Mouse (Mus musculus): ENCODE results near the gene Enpp6. TPM values are rescaled to one million over a fixed set of nuclear protein-coding genes. Genes with fewer than 3 reads are reported as not detected.

Gene Enpp6
- polyA plus RNA-seq, 1 experiment from 2014 or later = 0.29 TPM

- Histone ChIP-seq H3K27me3 (ENCODE audit: insufficient read depth, low read length) (no peaks in the 10 kb centered on the region), H3K27ac (ENCODE audit: low read depth) (no peak overlapping the region), H3K4me2 (no peak overlapping the region), H3K4me3 (ENCODE audit: low read depth, low read length) (no peak overlapping the region), H3K36me3 (ENCODE audit: insufficient read depth) (no peaks in the 10 kb centered on the region), H3K9me3 (ENCODE audit: low read depth, low read length) (peaks cover 9% of the 10 kb centered on the region; the same call in 1 of the 2 replicates), H3K4me1 (ENCODE audit: insufficient read depth) (no peaks in the 10 kb centered on the region; the same call in 1 of the 2 replicates), H3K9ac (no peak overlapping the region)
- 70% methylated on average over 4 of the region's 4 CpGs for WGBS
- no peak for TF ChIP-seq CTCF (IDR thresholded peaks at IDR 0.05; ENCODE audit: low read depth)
- ATAC-seq (ENCODE audit: insufficient read depth) = no peak
- no peak for DNase-seq
These were observed 59.7 kb downstream of the Enpp6 start for GRCm38 (mm10) chr8:47046340-47046739.

- no peak overlapping the region for H3K4me2 ChIP-seq
- H3K9me3 ChIP-seq (ENCODE audit: low read depth, low read length) = peaks cover 9% of the 10 kb centered on the region; the same call in 1 of the 2 replicates
- WGBS = 94% methylated on average over 2 of the region's 2 CpGs
- H3K27ac ChIP-seq (ENCODE audit: low read depth) = no peak overlapping the region
- H3K4me1 ChIP-seq (ENCODE audit: insufficient read depth) = no peaks in the 10 kb centered on the region; the same call in 1 of the 2 replicates
- H3K4me3 ChIP-seq (ENCODE audit: low read depth, low read length) = no peak overlapping the region
- DNase-seq (no peak), ATAC-seq (ENCODE audit: insufficient read depth) (no peak)
- no peak overlapping the region for H3K9ac ChIP-seq
- no peak for TF ChIP-seq CTCF (IDR thresholded peaks at IDR 0.05; ENCODE audit: low read depth)
- H3K36me3 ChIP-seq (ENCODE audit: insufficient read depth) = no peaks in the 10 kb centered on the region
- H3K27me3 ChIP-seq (ENCODE audit: insufficient read depth, low read length) = no peaks in the 10 kb centered on the region
These were observed 60.5 kb downstream of the Enpp6 start for GRCm38 (mm10) chr8:47047146-47047545.

GRCm38 (mm10) chr8:47048584-47048983 is 61.9 kb downstream of the Enpp6 start:
- Histone ChIP-seq H3K4me2 (no peak overlapping the region), H3K4me3 (ENCODE audit: low read depth, low read length) (no peak overlapping the region), H3K4me1 (ENCODE audit: insufficient read depth) (no peaks in the 10 kb centered on the region; the same call in 1 of the 2 replicates), H3K36me3 (ENCODE audit: insufficient read depth) (no peaks in the 10 kb centered on the region), H3K27ac (ENCODE audit: low read depth) (no peak overlapping the region), H3K9me3 (ENCODE audit: low read depth, low read length) (peaks cover 6% of the 10 kb centered on the region; the same call in 1 of the 2 replicates), H3K9ac (no peak overlapping the region), H3K27me3 (ENCODE audit: insufficient read depth, low read length) (no peaks in the 10 kb centered on the region)
- peak; percentile 62 for DNase-seq
- ATAC-seq (ENCODE audit: insufficient read depth) = peak; percentile 6; the same call in 1 of the 2 replicates
- WGBS = 57% methylated on average over 10 of the region's 10 CpGs
- no peak for TF ChIP-seq CTCF (IDR thresholded peaks at IDR 0.05; ENCODE audit: low read depth)

GRCm38 (mm10) chr8:47052643-47053042 is 66.0 kb downstream of the Enpp6 start:
- no peaks in the 10 kb centered on the region for H3K36me3 ChIP-seq (ENCODE audit: insufficient read depth)
- WGBS = 34% methylated on average over 3 of the region's 3 CpGs
- DNase-seq (peak; percentile 40), ATAC-seq (ENCODE audit: insufficient read depth) (peak; percentile 35; the same call in 1 of the 2 replicates)
- TF ChIP-seq CTCF (IDR thresholded peaks at IDR 0.05; ENCODE audit: low read depth) = no peak
- H3K27ac ChIP-seq (ENCODE audit: low read depth) = no peak overlapping the region
- H3K9me3 ChIP-seq (ENCODE audit: low read depth, low read length) = no peaks in the 10 kb centered on the region
- no peak overlapping the region for H3K9ac ChIP-seq
- H3K4me1 ChIP-seq (ENCODE audit: insufficient read depth) = no peaks in the 10 kb centered on the region; the same call in 1 of the 2 replicates
- H3K4me2 ChIP-seq = no peak overlapping the region
- no peaks in the 10 kb centered on the region for H3K27me3 ChIP-seq (ENCODE audit: insufficient read depth, low read length)
- no peak overlapping the region for H3K4me3 ChIP-seq (ENCODE audit: low read depth, low read length)

- Histone ChIP-seq H3K27me3 (ENCODE audit: insufficient read depth, low read length) (no peaks in the 10 kb centered on the region), H3K4me3 (ENCODE audit: low read depth, low read length) (no peak overlapping the region), H3K9me3 (ENCODE audit: low read depth, low read length) (no peaks in the 10 kb centered on the region), H3K36me3 (ENCODE audit: insufficient read depth) (no peaks in the 10 kb centered on the region), H3K4me2 (no peak overlapping the region), H3K27ac (ENCODE audit: low read depth) (no peak overlapping the region), H3K9ac (no peak overlapping the region), H3K4me1 (ENCODE audit: insufficient read depth) (no peaks in the 10 kb centered on the region)
- DNase-seq = no peak
- TF ChIP-seq CTCF (IDR thresholded peaks at IDR 0.05; ENCODE audit: low read depth) = no peak
- WGBS = 85% methylated on average over 1 of the region's 1 CpGs
- ATAC-seq (ENCODE audit: insufficient read depth) = no peak
These were observed 69.4 kb downstream of the Enpp6 start for GRCm38 (mm10) chr8:47056086-47056485.

- no peaks in the 10 kb centered on the region for H3K9me3 ChIP-seq (ENCODE audit: low read depth, low read length)
- H3K27me3 ChIP-seq (ENCODE audit: insufficient read depth, low read length) = no peaks in the 10 kb centered on the region
- H3K36me3 ChIP-seq (ENCODE audit: insufficient read depth) = no peaks in the 10 kb centered on the region
- WGBS = 79% methylated on average over 4 of the region's 4 CpGs
- no peak overlapping the region for H3K9ac ChIP-seq
- DNase-seq (no peak), ATAC-seq (ENCODE audit: insufficient read depth) (no peak)
- H3K4me1 ChIP-seq (ENCODE audit: insufficient read depth) = no peaks in the 10 kb centered on the region
- H3K4me3 ChIP-seq (ENCODE audit: low read depth, low read length) = no peak overlapping the region
- H3K27ac ChIP-seq (ENCODE audit: low read depth) = no peak overlapping the region
- no peak overlapping the region for H3K4me2 ChIP-seq
- TF ChIP-seq CTCF (IDR thresholded peaks at IDR 0.05; ENCODE audit: low read depth) = no peak
These were observed 71.8 kb downstream of the Enpp6 start for GRCm38 (mm10) chr8:47058526-47058925.

GRCm38 (mm10) chr8:47058971-47059370 is 72.3 kb downstream of the Enpp6 start:
- no peak for TF ChIP-seq CTCF (IDR thresholded peaks at IDR 0.05; ENCODE audit: low read depth)
- H3K27me3 ChIP-seq (ENCODE audit: insufficient read depth, low read length) = no peaks in the 10 kb centered on the region
- 94% methylated on average over 2 of the region's 2 CpGs for WGBS
- no peak overlapping the region for H3K4me3 ChIP-seq (ENCODE audit: low read depth, low read length)
- H3K4me2 ChIP-seq = no peak overlapping the region
- H3K4me1 ChIP-seq (ENCODE audit: insufficient read depth) = no peaks in the 10 kb centered on the region
- no peak for DNase-seq
- H3K9ac ChIP-seq = no peak overlapping the region
- no peak overlapping the region for H3K27ac ChIP-seq (ENCODE audit: low read depth)
- ATAC-seq (ENCODE audit: insufficient read depth) = no peak
- no peaks in the 10 kb centered on the region for H3K9me3 ChIP-seq (ENCODE audit: low read depth, low read length)
- no peaks in the 10 kb centered on the region for H3K36me3 ChIP-seq (ENCODE audit: insufficient read depth)

Data from lung, embryonic 14.5 days (tissue).